Mouse (Mus musculus): Measurements from ENCODE around the gene D930007J09Rik.
A peak's percentile ranks its signal among the peaks of the same experiment; 100 is the strongest.

GRCm38 (mm10) chr13:32850668-32851404 is 48.2 kb upstream of the D930007J09Rik start, which contains the start of gene Serpinb1a:
- TF ChIP-seq POLR2A (IDR thresholded peaks at IDR 0.05; ENCODE audit: control insufficient read depth in 1 of 2, insufficient read depth in 1 of 2, low read depth in 1 of 2, low read length in 2 of 2, poor library complexity in 1 of 2) (peak in 1 of 2 experiments; percentile 56; a peak in 2 of 4 replicates), CTCF (IDR thresholded peaks at IDR 0.05 in 2 of 3, conservative IDR thresholded peaks at IDR 0.05 in 1 of 3; ENCODE audit: control insufficient read depth in 1 of 3, insufficient read depth in 1 of 3, low read depth in 2 of 3, low read length in 3 of 3, poor library complexity in 1 of 3, severe bottlenecking in 1 of 3) (no peak), POLR2AphosphoS5 (IDR thresholded peaks at IDR 0.05; ENCODE audit: borderline replicate concordance, low read depth, low read length) (no peak), USF1 (IDR thresholded peaks at IDR 0.05; ENCODE audit: low read depth, low read length) (no peak), BHLHE40 (IDR thresholded peaks at IDR 0.05; ENCODE audit: borderline replicate concordance, low read depth, low read length) (no peak), NRF1 (IDR thresholded peaks at IDR 0.05; ENCODE audit: insufficient read depth, low read depth, low read length, poor library complexity, severe bottlenecking) (no peak), NELFE (IDR thresholded peaks at IDR 0.05; ENCODE audit: low read depth, low read length) (no peak), ZKSCAN1 (IDR thresholded peaks at IDR 0.05; ENCODE audit: low read depth, low read length) (no peak), ETS1 (IDR thresholded peaks at IDR 0.05; ENCODE audit: low read depth, low read length) (peak; percentile 78), TCF12 (IDR thresholded peaks at IDR 0.05; ENCODE audit: low read depth, low read length) (no peak), MAFK (IDR thresholded peaks at IDR 0.05; ENCODE audit: borderline replicate concordance, low read depth, low read length) (no peak), MXI1 (IDR thresholded peaks at IDR 0.05; ENCODE audit: low read depth, low read length) (peak; percentile 57; the same call in 1 of the 2 replicates), TBP (IDR thresholded peaks at IDR 0.05; ENCODE audit: low read depth, low read length) (peak; percentile 90)
